Mouse (Mus musculus): Measurements from ENCODE around the gene Inpp5k.

GRCm38 (mm10) chr11:75653781-75654470, 23.1 kb downstream of the Inpp5k start:
- TF ChIP-seq EP300 (IDR thresholded peaks at IDR 0.05; ENCODE audit: low read depth), result peak; percentile 82; the same call in 1 of the 2 replicates
- no peak for TF ChIP-seq CTCF (IDR thresholded peaks at IDR 0.05; ENCODE audit: low read depth)

All from heart, postnatal 0 days (tissue).